Mouse (Mus musculus): Measurements from ENCODE around the gene Fxyd4.

The Fxyd4 gene

DNA sequence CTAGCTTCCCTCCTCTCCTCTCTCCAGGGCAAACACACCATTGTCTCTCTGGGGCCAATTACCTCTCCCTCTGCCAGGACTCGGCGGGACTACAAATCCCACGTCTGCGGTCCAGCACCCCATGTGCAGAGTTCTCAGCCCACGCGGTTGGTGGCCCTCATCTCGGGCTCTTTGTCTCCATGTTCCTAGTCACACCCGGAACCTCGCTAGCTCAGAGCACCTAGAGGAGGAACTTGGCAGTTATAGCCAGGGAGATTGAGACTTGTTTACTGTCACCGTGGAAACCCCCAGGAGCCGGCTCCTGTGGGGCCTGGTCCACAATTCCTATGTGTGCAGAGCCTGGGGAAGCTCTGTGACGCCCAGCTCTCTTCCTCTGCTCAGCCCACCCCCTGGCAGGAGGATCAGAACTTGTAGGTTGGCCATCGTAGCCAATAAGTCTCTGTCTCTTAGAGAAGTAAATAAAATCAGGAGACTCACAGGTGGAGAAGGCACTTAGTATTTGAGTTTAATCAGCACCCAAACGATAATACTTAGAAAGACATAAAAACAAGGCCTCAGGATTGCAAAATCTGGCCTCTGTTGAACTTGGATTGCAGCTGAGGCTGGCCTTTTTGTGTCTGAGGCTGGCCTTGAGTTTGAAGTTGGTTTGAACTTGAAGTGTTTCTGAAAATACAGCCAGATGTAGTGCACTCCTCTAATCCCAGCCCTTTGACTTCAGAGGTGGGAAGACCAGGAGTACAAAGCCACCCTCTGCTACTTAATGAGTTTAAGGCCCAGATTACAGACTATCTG, 45.9 kb downstream of the Fxyd4 start:
- DNase-seq (ENCODE audit: low spot score), result no peak

GRCm38 (mm10) chr6:117890257-117890656, 47.2 kb downstream of the Fxyd4 start:
- DNase-seq (ENCODE audit: low spot score), result no peak

DNA sequence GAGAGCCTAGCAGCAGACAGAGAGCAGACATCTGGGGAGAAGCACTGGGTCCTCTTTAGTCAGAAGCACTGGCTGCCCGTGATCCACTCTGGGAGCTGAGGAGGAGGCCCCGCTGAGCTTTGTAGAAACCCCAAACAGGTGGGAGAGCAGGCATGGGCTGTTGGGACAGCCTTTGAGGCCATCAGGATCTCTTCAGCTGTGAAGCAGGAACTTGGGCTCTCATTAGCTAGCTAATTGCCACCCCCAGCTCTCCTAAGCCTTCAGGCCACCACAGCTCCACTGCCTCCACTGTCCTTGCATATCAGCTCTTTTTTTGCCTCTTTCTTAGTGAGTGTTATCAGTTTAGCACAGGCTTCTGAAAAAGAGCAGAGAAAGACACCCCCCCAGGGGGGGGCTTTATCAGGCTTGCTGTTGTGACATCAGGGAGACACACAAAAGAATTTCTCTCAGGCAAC, 48.8 kb downstream of the Fxyd4 start:
- DNase-seq (ENCODE audit: low spot score), result no peak

GRCm38 (mm10) chr6:117888032-117888431, 49.5 kb downstream of the Fxyd4 start:
- DNase-seq (ENCODE audit: low spot score), result no peak

GRCm38 (mm10) chr6:117885943-117886342, 51.5 kb downstream of the Fxyd4 start:
- DNase-seq (ENCODE audit: low spot score), result no peak

Data from layer of hippocampus, adult 11-12 months (tissue).